Mouse (Mus musculus) testis, adult 2 months (tissue): Measurements from ENCODE around the gene Ift80.

Source experiments
- CTCF ChIP-seq: fragments of 200-500 bp; IDR thresholded peaks from 2 replicates; pipeline ENCODE4 v1.5.1; 2012; ENCODE audit warnings: low read depth, mild to moderate bottlenecking, inconsistent platforms, low read length, moderate library complexity; ENCODE audit not compliant: control insufficient read depth, insufficient read depth, insufficient replicate concordance
- POLR2A ChIP-seq: fragments of 200-500 bp; IDR thresholded peaks from 2 replicates; pipeline ENCODE4 v1.6.1; 2012; ENCODE audit warnings: low read depth, mild to moderate bottlenecking, inconsistent platforms, low read length, moderate library complexity; ENCODE audit not compliant: control insufficient read depth

- no peak for TF ChIP-seq POLR2A
- TF ChIP-seq CTCF: no peak
Measured at GRCm38 (mm10) chr3:68952707-68953106, 51.7 kb downstream of the Ift80 start.
